Mouse (Mus musculus): Measurements from ENCODE around the gene Znrf3.

GRCm38 (mm10) chr11:5306017-5306416 is 138.6 kb downstream of the Znrf3 start:
- TF ChIP-seq CTCF (IDR thresholded peaks at IDR 0.05; ENCODE audit: insufficient read depth, low read depth, low read length) (no peak), POLR2A (IDR thresholded peaks at IDR 0.05; ENCODE audit: insufficient read depth, low read depth, low read length) (no peak)
